Mouse (Mus musculus) lung, postnatal 0 days (tissue): ENCODE measurements around the gene Cygb.

Experiments used
- CTCF ChIP-seq: IDR thresholded peaks from 2 replicates; pipeline ENCODE4 v1.5.1; 2016; ENCODE audit warnings: antibody characterized with exemption, mild to moderate bottlenecking
- EP300 ChIP-seq: IDR thresholded peaks from 2 replicates; pipeline ENCODE4 v1.6.1; 2016; ENCODE audit warnings: antibody characterized with exemption, mild to moderate bottlenecking, control low read depth

GRCm38 (mm10) chr11:116693899-116694249, 39.8 kb upstream of the Cygb start:
- TF ChIP-seq CTCF: no peak
- TF ChIP-seq EP300: no peak
